Mouse (Mus musculus): ENCODE measurements around the gene C1qa. TPM values are rescaled to one million over a fixed set of nuclear protein-coding genes. Genes with fewer than 3 reads are reported as not detected.

The C1qa gene
- polyA plus RNA-seq (2012; rRNA removed) = 30.2 and 34.0 TPM in 2 replicates

- H3K4me1 ChIP-seq (ENCODE audit: control insufficient read depth, insufficient read depth, low read length) = no peaks in the 10 kb centered on the region
- no peak within 1 kb of the TSS for H3K27ac ChIP-seq (ENCODE audit: insufficient read depth, low read length)
- WGBS = 80% methylated on average over 9 of the region's 9 CpGs
- DNase-seq = no peak
- TF ChIP-seq POLR2A (IDR thresholded peaks at IDR 0.05; ENCODE audit: borderline replicate concordance, insufficient read depth, low read length) = no peak
- TF ChIP-seq CTCF (IDR thresholded peaks at IDR 0.05; ENCODE audit: borderline replicate concordance, insufficient read depth, low read depth, low read length) = no peak
- no peaks in the 10 kb centered on the region for H3K27me3 ChIP-seq (ENCODE audit: control insufficient read depth, insufficient read depth, low read length)
- H3K4me3 ChIP-seq (replicated peaks; ENCODE audit: insufficient read depth, low read depth, low read length) = no peak within 1 kb of the TSS
Measured at GRCm38 (mm10) chr4:136898637-136899036, at the start of gene C1qa. Gene C1qa, minus strand, starts transcription at chr4:136898803.

- H3K4me1 ChIP-seq (ENCODE audit: control insufficient read depth, insufficient read depth, low read length) = peaks cover 42% of the 10 kb centered on the region
- no peak overlapping the region for H3K27ac ChIP-seq (ENCODE audit: insufficient read depth, low read length)
- no peaks in the 10 kb centered on the region for H3K27me3 ChIP-seq (ENCODE audit: control insufficient read depth, insufficient read depth, low read length)
- no peak for TF ChIP-seq POLR2A (IDR thresholded peaks at IDR 0.05; ENCODE audit: borderline replicate concordance, insufficient read depth, low read length)
- TF ChIP-seq CTCF (IDR thresholded peaks at IDR 0.05; ENCODE audit: borderline replicate concordance, insufficient read depth, low read depth, low read length) = no peak
- no peak for DNase-seq
- no peak overlapping the region for H3K4me3 ChIP-seq (replicated peaks; ENCODE audit: insufficient read depth, low read depth, low read length)
- 66% methylated on average over 17 of the region's 17 CpGs for WGBS
Measured at GRCm38 (mm10) chr4:136945397-136945796, 46.8 kb upstream of the C1qa start.

- WGBS = 43% methylated on average over 11 of the region's 11 CpGs
- TF ChIP-seq POLR2A (IDR thresholded peaks at IDR 0.05; ENCODE audit: borderline replicate concordance, insufficient read depth, low read length) (no peak), CTCF (IDR thresholded peaks at IDR 0.05; ENCODE audit: borderline replicate concordance, insufficient read depth, low read depth, low read length) (no peak)
- no peaks in the 10 kb centered on the region for H3K27me3 ChIP-seq (ENCODE audit: control insufficient read depth, insufficient read depth, low read length)
- H3K4me3 ChIP-seq (replicated peaks; ENCODE audit: insufficient read depth, low read depth, low read length) = no peak overlapping the region
- DNase-seq = peak in 1 of 2 experiments; percentile 46
- H3K4me1 ChIP-seq (ENCODE audit: control insufficient read depth, insufficient read depth, low read length) = peaks cover 35% of the 10 kb centered on the region
- H3K27ac ChIP-seq (ENCODE audit: insufficient read depth, low read length) = peak overlapping the region; percentile 17
Measured at GRCm38 (mm10) chr4:136944558-136945350, 46.2 kb upstream of the C1qa start.

GRCm38 (mm10) chr4:136943175-136943574, 44.6 kb upstream of the C1qa start:
- H3K4me1 ChIP-seq (ENCODE audit: control insufficient read depth, insufficient read depth, low read length) = peaks cover 28% of the 10 kb centered on the region
- no peak for DNase-seq
- TF ChIP-seq POLR2A (IDR thresholded peaks at IDR 0.05; ENCODE audit: borderline replicate concordance, insufficient read depth, low read length) (no peak), CTCF (IDR thresholded peaks at IDR 0.05; ENCODE audit: borderline replicate concordance, insufficient read depth, low read depth, low read length) (no peak)

GRCm38 (mm10) chr4:136942761-136943160, 44.2 kb upstream of the C1qa start:
- TF ChIP-seq CTCF (IDR thresholded peaks at IDR 0.05; ENCODE audit: borderline replicate concordance, insufficient read depth, low read depth, low read length) (no peak), POLR2A (IDR thresholded peaks at IDR 0.05; ENCODE audit: borderline replicate concordance, insufficient read depth, low read length) (no peak)
- Histone ChIP-seq H3K27ac (ENCODE audit: insufficient read depth, low read length) (peak overlapping the region; percentile 21; the same call in 1 of the 2 replicates), H3K27me3 (ENCODE audit: control insufficient read depth, insufficient read depth, low read length) (no peaks in the 10 kb centered on the region), H3K4me1 (ENCODE audit: control insufficient read depth, insufficient read depth, low read length) (peaks cover 32% of the 10 kb centered on the region), H3K4me3 (replicated peaks; ENCODE audit: insufficient read depth, low read depth, low read length) (no peak overlapping the region)
- peak; percentile 77 to 81 for DNase-seq
- WGBS = 10% methylated on average over 18 of the region's 18 CpGs

More at GRCm38 (mm10) chr4:136943175-136943574, 44.6 kb upstream of the C1qa start:
- WGBS = 25% methylated on average over 13 of the region's 13 CpGs
- peak overlapping the region; percentile 21; the same call in 1 of the 2 replicates for H3K27ac ChIP-seq (ENCODE audit: insufficient read depth, low read length)
- no peaks in the 10 kb centered on the region for H3K27me3 ChIP-seq (ENCODE audit: control insufficient read depth, insufficient read depth, low read length)
- H3K4me3 ChIP-seq (replicated peaks; ENCODE audit: insufficient read depth, low read depth, low read length) = no peak overlapping the region

GRCm38 (mm10) chr4:136937935-136938334, 39.3 kb upstream of the C1qa start:
- Histone ChIP-seq H3K27me3 (ENCODE audit: control insufficient read depth, insufficient read depth, low read length) (no peaks in the 10 kb centered on the region), H3K27ac (ENCODE audit: insufficient read depth, low read length) (no peak overlapping the region), H3K4me1 (ENCODE audit: control insufficient read depth, insufficient read depth, low read length) (peaks cover 28% of the 10 kb centered on the region), H3K4me3 (replicated peaks; ENCODE audit: insufficient read depth, low read depth, low read length) (no peak overlapping the region)
- no peak for DNase-seq
- WGBS = 68% methylated on average over 5 of the region's 5 CpGs
- TF ChIP-seq CTCF (IDR thresholded peaks at IDR 0.05; ENCODE audit: borderline replicate concordance, insufficient read depth, low read depth, low read length) (no peak), POLR2A (IDR thresholded peaks at IDR 0.05; ENCODE audit: borderline replicate concordance, insufficient read depth, low read length) (no peak)

GRCm38 (mm10) chr4:136937344-136937743, 38.7 kb upstream of the C1qa start:
- no peak for TF ChIP-seq POLR2A (IDR thresholded peaks at IDR 0.05; ENCODE audit: borderline replicate concordance, insufficient read depth, low read length)
- peak; percentile 89 for TF ChIP-seq CTCF (IDR thresholded peaks at IDR 0.05; ENCODE audit: borderline replicate concordance, insufficient read depth, low read depth, low read length)
- H3K27ac ChIP-seq (ENCODE audit: insufficient read depth, low read length) = no peak overlapping the region
- peaks cover 25% of the 10 kb centered on the region for H3K4me1 ChIP-seq (ENCODE audit: control insufficient read depth, insufficient read depth, low read length)
- H3K4me3 ChIP-seq (replicated peaks; ENCODE audit: insufficient read depth, low read depth, low read length) = no peak overlapping the region
- peak; percentile 69 to 79 for DNase-seq
- WGBS = 36% methylated on average over 4 of the region's 4 CpGs
- no peaks in the 10 kb centered on the region for H3K27me3 ChIP-seq (ENCODE audit: control insufficient read depth, insufficient read depth, low read length)

Measured in cerebellum, adult 2 months (tissue).